Mouse (Mus musculus) monocyte, adult 2 months (primary cell): Measurements from ENCODE around the gene Mars.

Experiments
- DNase-seq, 2 experiments: peaks; one replicate each; pipeline ENCODE4 v3.0.0; 2022; ENCODE audit warnings: low spot score in 2 of 2, low read depth in 1 of 2

Mars gene

DNA sequence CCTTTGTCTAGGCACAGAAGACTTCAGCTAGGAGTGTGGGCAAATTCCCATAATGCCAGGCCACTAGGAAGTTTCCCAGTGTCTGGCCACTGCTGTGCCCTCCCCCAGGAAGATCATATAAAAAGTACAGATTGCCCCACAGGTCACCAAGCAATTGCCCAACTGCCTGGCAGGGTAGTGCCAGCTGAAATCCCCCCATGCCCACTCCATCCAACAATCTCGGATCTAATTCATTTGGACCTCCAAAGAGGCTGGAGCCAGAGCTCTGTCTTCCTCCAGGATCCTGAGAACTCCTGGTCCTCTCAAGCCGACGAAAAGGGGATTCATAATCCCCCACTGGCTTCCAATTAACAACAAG, 23.7 kb downstream of the Mars start:
- DNase-seq = no peak

DNA sequence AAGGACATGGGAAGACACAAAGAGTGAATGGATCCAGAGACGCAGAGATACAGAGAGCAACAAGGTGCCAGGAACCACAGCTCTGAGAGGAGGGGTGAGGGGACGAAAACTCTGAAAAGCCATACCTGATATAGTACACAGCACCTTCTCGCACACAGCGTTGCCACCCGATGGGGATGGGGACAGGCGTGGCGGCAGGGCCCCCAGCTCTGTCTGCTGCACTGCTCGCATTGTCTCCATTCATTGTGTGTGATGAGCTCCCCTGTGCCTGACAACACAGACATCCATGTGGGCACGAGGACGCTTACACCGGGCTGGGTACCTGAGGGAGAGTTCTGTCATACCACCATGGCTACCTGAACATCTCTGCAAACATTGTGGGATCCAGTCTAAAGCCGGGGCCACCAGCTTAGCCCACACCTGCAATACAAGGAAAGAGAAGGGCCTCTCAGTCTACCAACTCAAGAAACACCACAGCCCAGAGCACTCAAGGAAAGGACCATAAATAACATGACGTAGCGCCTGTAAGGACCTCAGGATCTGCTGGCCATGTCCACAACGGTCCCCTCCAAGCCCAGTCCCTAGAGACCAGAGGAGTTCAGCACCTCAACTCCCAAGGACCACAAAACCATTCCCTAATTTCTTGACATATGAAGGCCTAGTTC, 24.2 kb downstream of the Mars start:
- no peak for DNase-seq

DNA sequence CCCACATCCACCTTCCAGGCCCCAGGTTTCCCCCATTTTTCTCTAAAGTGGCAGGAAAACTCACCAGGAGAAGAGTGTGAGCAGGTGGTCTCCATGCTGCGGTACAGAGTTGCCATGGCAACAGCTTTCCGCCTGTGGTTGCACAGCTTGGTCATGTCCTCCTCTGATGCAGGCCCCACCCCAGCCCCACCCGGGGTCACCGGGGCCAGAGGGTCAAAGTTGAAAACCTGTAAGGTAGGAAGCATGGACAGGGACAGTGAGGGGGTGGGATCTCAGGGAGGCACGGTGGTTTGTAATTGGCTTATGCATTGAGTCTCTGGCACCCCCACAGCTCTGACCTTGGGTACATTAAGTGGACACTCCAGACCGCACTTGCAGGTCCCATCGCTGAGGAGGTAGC, 24.9 kb downstream of the Mars start:
- no peak for DNase-seq

DNA sequence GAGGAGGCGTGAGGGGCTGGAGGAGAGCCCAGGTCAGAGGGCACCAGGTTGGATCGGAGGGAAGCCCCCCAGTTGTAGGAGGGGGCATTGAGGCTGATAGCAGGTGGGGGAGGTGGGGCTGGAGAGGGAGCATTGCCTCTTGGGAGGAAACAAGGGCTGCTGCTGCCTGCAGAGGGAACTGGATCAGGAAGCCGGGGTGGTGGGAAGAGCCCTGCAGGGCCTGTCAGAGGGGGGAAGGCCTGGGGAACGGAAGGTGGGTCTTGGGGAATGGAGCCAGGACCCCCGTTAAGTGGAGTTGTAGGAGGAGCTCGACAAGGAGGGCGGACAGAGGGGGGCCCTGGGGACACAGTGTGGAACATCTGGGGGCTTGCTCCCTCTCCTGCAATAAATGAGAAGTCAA, 25.4 kb downstream of the Mars start:
- DNase-seq = no peak

DNA sequence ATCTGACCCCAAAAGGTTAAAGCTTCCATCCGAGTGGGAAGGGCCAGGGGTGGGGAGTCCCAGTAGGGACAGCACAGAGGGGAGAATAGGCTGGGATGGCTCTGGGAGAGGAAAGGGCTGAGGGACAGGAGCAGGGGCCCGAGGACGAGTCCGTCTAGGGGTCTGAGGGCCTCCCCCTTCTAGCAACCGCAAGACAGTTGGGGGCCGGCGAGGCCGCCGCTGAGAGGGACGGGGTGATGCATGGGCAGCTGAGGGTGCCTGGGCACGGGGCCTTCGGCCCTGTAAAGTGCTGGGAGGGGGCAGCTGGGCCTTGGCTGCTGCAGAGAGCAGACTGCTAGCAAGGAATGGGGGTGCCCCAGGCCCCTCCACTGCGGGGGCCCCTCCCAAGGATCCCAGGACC, 25.9 kb downstream of the Mars start:
- no peak for DNase-seq

DNA sequence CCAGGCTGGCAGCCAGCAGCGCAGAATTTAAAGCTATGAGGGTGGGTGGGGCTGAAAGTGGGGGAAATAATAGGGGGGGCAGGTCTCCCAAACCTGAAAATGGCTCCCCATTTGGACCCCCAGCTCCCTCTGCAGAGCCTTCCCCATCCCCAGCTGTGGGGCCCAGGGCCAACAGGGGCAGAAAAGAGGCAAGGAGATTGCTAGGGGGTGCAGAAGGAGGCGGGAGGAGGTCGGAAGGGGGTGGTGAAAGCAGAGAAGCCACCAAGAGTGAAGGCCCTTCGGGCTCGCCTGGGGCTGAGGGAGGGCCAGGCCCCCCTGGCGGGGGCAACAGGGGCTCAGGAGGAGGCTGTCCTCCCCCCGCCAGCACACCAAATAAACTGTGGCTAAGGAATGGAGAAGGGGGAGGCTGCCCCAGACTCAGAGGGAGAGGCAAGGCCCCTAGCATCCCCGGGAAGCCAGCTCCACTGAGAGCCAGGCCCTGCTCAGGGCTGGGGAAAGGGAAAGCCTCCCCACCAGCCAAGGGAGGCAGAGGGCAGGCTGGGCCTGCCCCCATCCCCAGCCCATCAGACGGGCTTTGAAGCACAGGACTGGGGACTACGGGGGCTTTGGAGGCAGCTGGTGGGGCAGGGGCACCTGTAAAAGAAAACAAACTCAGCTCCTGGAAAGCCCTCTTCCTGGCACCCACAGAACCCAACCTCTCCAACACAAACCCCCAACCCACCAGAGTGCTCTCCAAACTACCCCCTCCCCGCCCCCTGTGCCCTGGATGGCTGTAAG, 26.7 kb downstream of the Mars start:
- DNase-seq = no peak

DNA sequence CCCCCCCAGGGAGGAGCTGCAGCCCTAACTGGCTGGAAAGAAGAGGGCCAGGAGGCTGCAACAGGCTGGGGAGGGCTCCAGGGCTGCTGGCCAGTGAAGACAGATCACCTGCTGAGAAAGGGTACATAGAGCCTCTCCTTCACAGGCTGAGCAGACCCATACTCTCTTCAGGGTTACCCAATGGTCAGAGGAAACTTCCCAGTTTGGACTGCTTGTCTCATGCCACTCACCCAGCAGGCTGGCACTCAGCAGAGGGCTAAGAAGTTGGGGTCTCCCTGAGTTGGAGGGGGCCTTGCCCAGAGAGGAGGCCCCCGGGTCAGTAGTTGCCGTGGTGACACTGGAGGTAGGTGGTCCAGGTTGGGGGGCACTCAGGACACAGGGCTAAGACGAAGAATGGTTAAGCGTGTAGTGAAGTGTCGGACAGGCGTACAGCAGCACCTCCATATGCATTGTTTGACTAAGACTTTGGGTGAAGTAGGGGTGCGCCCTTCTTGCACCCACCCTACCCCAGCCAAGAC, 27.4 kb downstream of the Mars start:
- DNase-seq = no peak

DNA sequence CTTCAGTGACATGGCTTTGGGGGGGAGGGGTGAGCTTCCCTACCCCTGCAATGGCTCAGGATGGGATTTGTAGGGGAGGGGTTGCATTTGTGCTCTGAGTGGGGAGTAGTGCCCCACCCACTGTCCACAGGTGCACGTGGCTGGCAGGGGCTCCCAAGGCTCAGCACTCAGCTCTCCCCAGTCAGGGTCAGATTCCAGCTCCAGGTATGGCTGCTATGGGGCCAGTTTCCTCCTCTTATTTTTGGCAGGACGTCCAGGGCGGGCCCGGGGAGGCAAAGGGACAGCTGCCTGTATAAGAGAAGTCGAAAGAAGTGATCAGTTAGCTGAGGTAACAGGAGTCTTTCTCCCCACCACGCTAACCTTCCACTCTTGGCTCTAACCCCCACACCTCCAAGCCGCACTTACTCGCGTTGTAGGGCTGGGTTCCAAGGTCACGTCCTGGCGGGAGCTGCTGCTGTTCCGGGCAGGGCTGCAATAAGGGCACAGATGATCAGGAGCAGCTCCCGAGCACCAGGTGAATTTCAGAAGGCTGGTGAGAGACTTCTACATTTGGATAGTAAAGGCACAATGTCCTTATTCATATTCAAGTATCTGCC, 28.9 kb downstream of the Mars start:
- DNase-seq = no peak

DNA sequence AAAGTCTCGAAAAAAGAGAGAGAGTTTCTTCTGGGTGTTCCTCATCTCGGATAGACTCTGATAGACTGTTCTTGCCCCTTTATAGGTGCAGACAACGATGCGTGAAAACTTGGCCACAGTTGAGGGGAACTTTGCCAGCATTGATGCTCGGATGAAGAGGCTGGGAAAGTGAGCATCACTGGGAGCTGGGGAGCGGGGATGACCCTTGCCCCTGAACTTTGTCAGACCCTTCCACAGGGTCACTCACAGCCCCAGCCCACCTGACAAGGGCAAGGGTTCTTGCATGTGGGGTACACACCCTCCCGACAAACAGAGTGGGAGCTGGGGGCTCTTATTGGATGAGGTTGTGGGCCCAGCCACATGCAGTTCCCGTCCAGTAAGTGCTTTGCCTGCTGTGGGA, 30.3 kb downstream of the Mars start:
- DNase-seq = no peak

DNA sequence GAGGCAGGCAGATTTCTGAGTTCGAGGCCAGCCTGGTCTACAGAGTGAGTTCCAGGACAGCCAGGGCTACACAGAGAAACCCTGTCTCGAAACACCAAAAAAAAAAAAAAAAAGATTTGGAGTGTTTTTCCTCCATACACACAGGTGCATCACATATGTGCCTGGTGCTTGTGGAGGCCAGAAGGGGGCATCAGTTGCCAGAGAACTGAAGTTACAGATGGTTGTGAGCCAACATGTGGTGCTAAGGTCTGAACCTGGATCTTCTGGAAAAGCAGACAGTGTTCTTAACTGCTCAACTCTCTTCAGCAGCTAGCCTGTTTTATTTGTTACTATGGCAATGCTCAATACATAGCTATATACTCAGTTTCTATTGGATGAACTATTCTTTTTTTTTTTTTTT, 31.9 kb downstream of the Mars start:
- no peak for DNase-seq

DNA sequence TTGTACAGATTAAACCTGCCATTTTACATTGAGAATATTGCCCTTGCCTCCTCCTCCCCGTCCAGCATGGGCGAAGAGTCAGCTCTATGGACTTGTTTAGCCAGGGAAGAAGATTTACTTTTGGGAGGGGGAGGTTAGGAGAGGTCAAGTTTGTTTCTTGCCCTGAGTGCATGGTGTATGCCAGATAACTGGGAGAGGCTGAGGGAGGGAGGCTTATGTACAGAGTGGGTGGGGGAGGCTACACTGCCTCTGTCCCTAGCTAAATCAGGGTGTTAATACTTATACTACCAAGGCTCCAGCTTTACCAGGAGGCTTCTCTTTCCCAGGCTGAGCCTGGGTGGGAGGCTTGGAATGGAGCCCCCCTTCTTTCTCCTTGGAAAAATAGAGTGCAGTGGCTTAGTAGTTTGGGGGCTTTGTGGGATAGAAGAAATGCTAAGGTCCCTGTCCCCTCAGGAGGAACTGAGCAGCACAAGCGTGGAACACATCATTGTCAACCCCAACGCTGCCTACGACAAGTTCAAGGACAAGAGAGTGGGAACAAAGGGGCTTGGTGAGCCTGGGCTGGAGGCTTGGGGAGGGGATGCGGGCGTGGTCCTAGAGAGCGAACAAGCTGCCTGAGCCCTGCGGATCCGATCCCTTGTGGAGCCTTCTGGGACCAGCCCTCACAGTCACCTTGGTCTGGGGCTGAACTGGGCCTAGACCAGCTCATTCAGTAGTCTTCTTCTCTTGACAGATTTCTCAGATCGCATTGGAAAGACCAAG, 37.1 kb downstream of the Mars start:
- DNase-seq = no peak

DNA sequence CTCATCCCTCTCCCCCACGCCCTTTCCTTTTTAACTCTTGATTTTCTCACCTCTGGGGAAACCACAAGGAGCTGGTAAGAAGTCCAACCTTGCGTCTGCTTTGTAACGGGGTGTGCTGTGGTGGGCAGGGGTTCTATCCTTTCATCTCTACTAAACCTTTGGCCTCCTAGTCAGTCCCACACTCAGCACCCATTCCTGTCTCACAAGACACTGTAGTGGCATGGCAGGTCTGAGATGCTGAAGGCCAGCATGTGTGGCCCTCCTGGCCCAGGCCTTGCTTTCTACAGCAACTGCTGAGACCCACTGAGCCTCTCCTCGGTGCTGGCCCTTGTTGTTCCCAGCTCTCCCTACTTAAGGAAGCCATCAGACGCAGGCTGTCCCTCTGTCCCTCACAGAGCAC, 39.2 kb downstream of the Mars start:
- no peak for DNase-seq

DNA sequence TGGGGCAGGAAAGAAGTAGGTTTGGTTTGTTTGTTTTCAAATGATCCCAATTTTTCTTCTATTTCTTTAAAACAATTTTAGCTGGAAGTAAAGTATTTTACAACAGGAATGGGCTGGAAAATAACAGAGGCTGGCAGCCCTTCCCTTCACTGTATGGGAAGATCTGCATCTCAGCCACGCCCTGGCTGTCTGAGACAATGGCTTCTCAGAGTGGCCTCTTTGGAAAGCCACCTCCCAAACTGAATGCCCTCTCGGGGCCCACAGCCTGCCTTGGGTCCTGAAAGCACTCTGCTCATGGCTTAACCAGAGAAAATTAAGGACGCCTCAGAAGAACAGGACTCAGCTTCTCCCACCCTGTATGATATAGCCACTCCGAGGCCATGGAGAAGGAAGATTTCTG, 41.7 kb downstream of the Mars start:
- no peak for DNase-seq

DNA sequence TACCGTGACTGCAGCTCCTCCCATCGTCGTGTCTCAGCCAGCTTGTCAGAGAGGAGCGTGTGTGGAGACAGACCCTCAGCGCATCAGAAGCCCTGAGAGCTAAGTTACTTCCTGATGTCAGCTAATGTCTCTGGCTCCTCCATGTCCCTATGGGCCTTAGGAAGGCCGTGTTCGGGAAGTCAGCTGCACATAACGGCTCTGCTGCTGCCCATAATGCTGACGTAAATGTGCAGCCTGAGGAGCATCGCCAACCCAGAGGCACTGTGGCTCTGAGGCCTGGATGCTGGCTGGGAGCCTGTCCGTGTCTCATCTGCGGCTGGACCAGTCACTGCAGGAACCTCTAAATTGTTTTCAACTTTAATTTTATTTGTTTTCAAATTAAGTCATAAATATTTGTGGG, 42.5 kb downstream of the Mars start:
- DNase-seq = no peak

DNA sequence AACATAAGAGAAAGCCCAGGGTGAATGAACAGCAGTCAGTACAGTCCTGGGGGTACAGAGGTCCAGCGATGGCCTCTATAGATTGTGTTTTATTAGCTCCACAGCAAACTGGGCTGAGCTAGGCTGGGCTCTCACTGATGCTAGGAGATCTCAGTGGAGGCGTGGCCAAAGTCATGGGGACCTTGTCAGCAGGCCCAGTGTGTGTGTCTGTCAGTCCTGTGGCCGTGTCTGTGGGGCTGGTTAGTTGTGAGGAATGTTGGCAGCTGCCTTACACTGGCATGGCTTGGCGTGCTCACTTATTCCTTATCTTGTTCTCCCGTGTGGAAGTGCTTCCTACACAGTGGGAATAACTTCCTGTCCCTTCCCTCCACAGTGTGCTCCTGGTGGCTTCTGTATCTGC, 43.2 kb downstream of the Mars start:
- no peak for DNase-seq

DNA sequence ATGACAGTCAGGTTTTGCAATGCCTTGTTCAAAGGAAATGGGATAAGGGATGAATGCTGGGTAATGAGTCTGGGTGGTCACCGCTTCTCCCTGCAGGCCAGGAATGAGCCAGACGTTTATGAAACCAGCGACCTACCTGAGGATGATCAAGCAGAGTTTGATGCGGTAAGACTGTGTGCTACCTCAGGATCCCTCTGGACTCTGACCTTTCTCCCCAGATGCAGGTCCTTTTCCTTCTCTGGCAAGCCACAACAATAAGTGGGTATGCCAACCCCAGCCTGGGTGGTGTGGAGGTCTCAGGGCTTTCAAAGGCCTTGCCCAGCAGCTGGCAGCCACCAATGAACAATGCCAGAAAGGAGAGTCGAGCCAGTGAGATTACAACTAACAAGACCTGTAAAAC, 44.3 kb downstream of the Mars start:
- DNase-seq = no peak

DNA sequence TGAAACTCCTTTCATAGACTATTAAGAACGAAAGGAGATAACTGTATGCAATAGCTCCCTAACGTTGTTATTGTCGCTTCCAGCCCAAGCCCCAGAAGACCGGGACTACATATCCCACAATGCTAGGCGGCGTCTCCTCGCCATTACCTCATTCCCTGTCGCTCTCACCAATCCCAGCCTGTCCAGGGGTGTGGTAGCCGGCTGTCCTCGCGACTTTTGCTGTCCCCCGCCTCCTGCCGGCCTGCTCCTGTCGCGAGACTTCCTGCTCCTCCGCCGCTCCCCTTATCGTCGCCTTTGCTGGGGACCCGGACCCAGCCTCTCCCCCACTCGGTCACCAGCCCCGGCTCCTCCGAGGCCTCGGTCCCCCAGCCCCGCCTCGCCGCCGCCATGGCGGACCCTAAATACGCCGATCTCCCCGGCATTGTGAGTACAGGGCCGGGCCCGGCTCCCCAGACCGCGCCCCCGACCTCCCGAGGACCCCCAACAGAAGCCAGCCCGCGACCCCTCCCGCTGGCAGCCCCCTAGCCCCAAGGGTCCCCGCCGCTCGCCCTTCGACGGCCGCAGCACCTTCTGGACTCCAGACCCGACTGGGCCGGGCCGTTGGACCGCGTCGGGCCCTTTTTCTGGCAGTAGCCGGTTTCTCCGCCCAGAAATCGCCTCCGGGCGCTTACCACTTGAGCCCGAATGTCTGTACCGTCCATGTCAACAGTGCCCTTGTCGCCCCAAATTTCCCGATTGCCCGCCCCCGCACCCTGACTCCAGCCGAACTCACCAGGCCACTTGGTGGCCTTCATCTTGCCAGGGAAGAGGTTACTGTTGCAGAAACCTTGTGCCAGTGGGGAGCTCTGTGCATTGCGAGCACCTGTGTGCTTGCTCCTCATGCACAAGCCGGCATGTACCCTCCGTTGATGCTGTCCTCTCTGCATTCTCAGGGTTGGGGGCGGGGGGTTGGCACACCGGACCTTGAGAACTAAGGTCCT, 45.2 kb downstream of the Mars start, which contains the start of gene Dctn2:
Gene Dctn2, plus strand, starts transcription at position 257 of the 980 bp plus-strand sequence.
- peak; percentile 90 to 91 for DNase-seq

DNA sequence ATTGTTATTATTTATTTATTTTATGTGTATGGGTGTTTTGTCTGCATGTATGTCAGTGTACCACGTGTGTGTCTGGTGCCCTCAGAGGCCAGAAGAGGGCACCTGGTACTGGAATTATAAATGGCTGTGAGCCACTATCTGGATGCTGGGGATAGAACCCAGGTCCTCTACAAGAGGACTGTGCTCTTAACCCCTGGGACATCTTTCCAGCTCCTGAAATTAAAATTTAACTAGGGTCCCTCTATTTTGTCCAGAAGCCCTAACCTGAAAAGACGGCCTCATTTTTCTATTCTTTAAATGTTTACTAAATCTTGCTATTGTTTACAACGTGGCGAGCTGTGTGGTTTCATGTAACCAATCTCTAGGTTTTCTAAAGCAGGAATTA, 45.9 kb downstream of the Mars start:
- no peak for DNase-seq

DNA sequence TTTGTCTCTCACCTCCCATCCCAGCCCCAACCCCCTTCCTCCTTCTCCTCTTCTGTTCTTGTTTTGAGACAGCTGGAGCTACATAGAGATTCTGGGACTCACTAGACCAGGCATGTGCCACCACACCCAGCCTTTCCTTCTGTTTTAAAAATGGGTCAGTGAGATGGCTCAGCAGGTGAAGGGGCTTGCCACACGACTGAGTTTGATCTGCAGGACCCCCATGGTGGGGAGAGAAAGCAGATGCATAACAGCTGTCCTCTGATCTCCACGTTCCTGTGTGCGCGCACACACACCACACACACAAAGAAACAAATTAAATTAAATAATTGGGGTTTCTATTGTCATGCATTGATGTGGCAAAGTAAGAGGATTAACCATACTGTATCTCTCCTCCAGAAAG, 46.6 kb downstream of the Mars start:
- DNase-seq = no peak

DNA sequence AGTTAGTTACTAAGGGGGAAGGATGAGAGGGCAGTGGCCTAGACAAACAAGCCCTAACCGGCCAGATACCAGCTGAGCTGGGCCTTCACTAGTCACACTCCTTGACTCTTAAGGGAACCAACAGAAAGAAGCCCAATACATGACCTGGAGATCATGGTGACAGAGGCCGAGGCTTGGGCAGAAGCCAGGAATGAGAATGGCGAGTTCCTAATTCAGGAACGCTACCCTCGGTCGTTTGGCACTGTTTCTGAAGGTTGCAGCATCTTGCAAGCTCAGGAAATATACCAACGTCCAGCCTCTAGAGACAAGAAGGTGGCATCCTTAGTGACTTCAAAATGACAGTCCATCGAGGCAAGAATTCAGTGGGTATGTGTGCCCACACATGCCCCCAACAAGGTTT, 47.2 kb downstream of the Mars start:
- DNase-seq = no peak

DNA sequence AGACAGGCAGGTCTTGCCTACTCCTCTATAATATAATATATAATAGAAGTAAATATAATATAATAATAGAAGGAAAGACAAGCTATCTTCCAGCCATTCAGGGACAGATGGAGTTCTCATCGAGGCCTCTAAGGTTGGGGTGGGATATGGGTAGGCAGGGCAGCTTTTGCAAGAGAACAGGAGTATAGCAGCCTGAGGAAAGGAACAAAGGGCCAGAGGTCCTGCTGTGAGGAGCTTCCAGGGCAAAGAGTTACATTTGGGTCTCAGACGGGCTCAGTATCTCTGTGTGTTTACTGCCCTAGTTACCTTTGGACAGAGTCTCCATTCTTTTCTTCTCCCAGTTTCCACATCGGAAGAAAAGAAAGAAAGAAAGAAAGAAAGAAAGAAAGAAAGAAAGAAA, 48.0 kb downstream of the Mars start:
- no peak for DNase-seq
